ENCODE assay signal across 8 mouse cellular contexts in the genomic region with DNA sequence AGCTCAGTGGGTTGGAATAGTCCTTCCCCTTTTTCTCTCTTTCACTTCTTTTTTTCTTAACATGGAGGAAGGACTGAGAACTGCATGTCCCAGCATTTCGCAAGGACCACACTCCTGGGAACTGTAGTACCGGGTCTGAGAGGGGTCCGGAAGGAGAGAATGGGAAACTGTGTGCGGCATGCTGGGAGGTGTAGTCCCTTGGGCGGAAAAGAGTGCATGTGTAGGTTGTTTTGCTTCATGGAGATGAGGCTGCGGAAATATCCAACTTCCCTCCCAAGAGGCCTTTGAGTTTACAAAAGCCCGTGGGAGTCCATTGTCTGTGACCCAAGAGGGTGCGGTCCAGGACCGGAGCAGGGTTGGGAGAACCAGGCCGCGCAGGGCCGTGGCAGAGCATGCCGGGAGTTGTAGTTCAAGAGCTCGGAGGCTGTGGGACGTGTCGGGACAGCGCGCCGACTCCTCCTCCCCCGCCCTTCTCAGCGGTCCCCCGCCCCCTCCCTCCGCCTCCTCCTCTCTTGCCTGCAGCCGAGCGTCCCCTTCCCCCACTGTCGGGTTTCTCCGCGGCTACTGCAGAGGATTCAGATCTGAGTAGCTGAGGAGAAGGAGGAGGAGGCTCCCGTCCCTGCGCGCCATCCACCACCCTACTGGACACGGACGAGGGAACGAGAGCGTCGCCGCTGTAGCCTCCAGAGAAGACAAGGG. TPM values are rescaled to one million over a fixed set of nuclear protein-coding genes. Genes with fewer than 3 reads are reported as not detected.
DNase-seq lines count a peak whose midpoint lies in the region; ATAC-seq and TF ChIP-seq lines count a peak whose summit lies in the region.

A gene (plus strand): TSS at position 493 of the 699 bp plus-strand sequence.

- peak within 1 kb of the TSS; percentile 99 for H3K27ac ChIP-seq in forebrain, embryonic 10.5 days
- peak within 1 kb of the TSS; percentile 99 for H3K27ac ChIP-seq in heart, embryonic 15.5 days
- H3K27ac ChIP-seq in liver, embryonic 14.5 days: peak within 1 kb of the TSS; percentile 15
- H3K27ac ChIP-seq in neural tube, embryonic 11.5 days (ENCODE audit: low read depth, low read length): peak within 1 kb of the TSS; percentile 99
- peak within 1 kb of the TSS; percentile 88 for H3K27ac ChIP-seq in stomach, postnatal 0 days (replicated peaks)

- peak within 1 kb of the TSS; percentile 89 for H3K4me3 ChIP-seq in forebrain, embryonic 10.5 days
- H3K4me3 ChIP-seq in heart, embryonic 15.5 days: peak within 1 kb of the TSS; percentile 99
- H3K4me3 ChIP-seq in liver, embryonic 14.5 days (ENCODE audit: insufficient read depth in 1 of 2, low read depth in 2 of 2, low read length in 2 of 2): peak within 1 kb of the TSS; percentile 78 to 81
- H3K4me3 ChIP-seq in neural tube, embryonic 11.5 days (ENCODE audit: low read depth, low read length): peak within 1 kb of the TSS; percentile 85
- peak within 1 kb of the TSS; percentile 93 for H3K4me3 ChIP-seq in stomach, postnatal 0 days (ENCODE audit: low read depth, low read length)

- TF ChIP-seq CTCF in liver, embryonic 14.5 days (IDR thresholded peaks at IDR 0.05; ENCODE audit: low read depth): peak; percentile 43
- TF ChIP-seq CTCF in stomach, postnatal 0 days (IDR thresholded peaks at IDR 0.05; ENCODE audit: low read depth): peak; percentile 42

- H3K4me1 ChIP-seq in forebrain, embryonic 10.5 days: peaks cover 28% of the 10 kb centered on the region
- H3K4me1 ChIP-seq in heart, embryonic 15.5 days (replicated peaks): peaks cover 15% of the 10 kb centered on the region
- H3K4me1 ChIP-seq in liver, embryonic 14.5 days (replicated peaks; ENCODE audit: control insufficient read depth in 2 of 2, insufficient read depth in 2 of 2, low read length in 1 of 2): peaks cover 4 to 8% of the 10 kb centered on the region in 2 experiments; a peak in 3 of 4 replicates
- H3K4me1 ChIP-seq in neural tube, embryonic 11.5 days (ENCODE audit: control insufficient read depth, insufficient read depth, low read length): peaks cover 9% of the 10 kb centered on the region
- no peaks in the 10 kb centered on the region for H3K4me1 ChIP-seq in stomach, postnatal 0 days (replicated peaks; ENCODE audit: control insufficient read depth, insufficient read depth)

- no peaks in the 10 kb centered on the region for H3K27me3 ChIP-seq in forebrain, embryonic 10.5 days (ENCODE audit: poor library complexity, severe bottlenecking)
- no peaks in the 10 kb centered on the region for H3K27me3 ChIP-seq in heart, embryonic 15.5 days
- no peaks in the 10 kb centered on the region for H3K27me3 ChIP-seq in liver, embryonic 14.5 days (ENCODE audit: control insufficient read depth, insufficient read depth, low read length)
- no peaks in the 10 kb centered on the region for H3K27me3 ChIP-seq in neural tube, embryonic 11.5 days (ENCODE audit: control insufficient read depth, insufficient read depth, low read length)
- H3K27me3 ChIP-seq in stomach, postnatal 0 days (ENCODE audit: control insufficient read depth, insufficient read depth, low read length): no peaks in the 10 kb centered on the region

- TF ChIP-seq EP300 in liver, embryonic 14.5 days (IDR thresholded peaks at IDR 0.05; ENCODE audit: low read depth): no peak
- no peak for TF ChIP-seq EP300 in stomach, postnatal 0 days (optimal IDR thresholded peaks at IDR 0.05)

- peak within 1 kb of the TSS; percentile 96 for H3K9ac ChIP-seq in heart, embryonic 15.5 days
- peak within 1 kb of the TSS; percentile 83 for H3K9ac ChIP-seq in liver, embryonic 14.5 days (replicated peaks)
- H3K9ac ChIP-seq in neural tube, embryonic 11.5 days (ENCODE audit: low read length): peak within 1 kb of the TSS; percentile 97
- H3K9ac ChIP-seq in stomach, postnatal 0 days (ENCODE audit: low read length): peak within 1 kb of the TSS; percentile 90

- H3K4me2 ChIP-seq in heart, embryonic 15.5 days: peak within 1 kb of the TSS; percentile 70
- H3K4me2 ChIP-seq in liver, embryonic 14.5 days (ENCODE audit: low read depth): peak within 1 kb of the TSS; percentile 85
- H3K4me2 ChIP-seq in neural tube, embryonic 11.5 days (ENCODE audit: low read depth): peak within 1 kb of the TSS; percentile 74
- peak within 1 kb of the TSS; percentile 74 for H3K4me2 ChIP-seq in stomach, postnatal 0 days (replicated peaks; ENCODE audit: low read depth)

- peak; percentile 98 for ATAC-seq in heart, embryonic 15.5 days (replicated peaks; ENCODE audit: insufficient number of reproducible peaks, insufficient read depth, low FRiP score, low read depth)
- peak; percentile 98 for ATAC-seq in liver, embryonic 14.5 days (ENCODE audit: insufficient read depth)
- ATAC-seq in neural tube, embryonic 11.5 days (ENCODE audit: insufficient read depth, low FRiP score, low TSS enrichment): peak; percentile 98
- peak; percentile 99 for ATAC-seq in stomach, postnatal 0 days (ENCODE audit: low FRiP score, low TSS enrichment)

- H3K36me3 ChIP-seq in forebrain, embryonic 10.5 days (replicated peaks): no peaks in the 10 kb centered on the region
- H3K36me3 ChIP-seq in heart, embryonic 15.5 days: no peaks in the 10 kb centered on the region
- no peaks in the 10 kb centered on the region for H3K36me3 ChIP-seq in liver, embryonic 14.5 days (replicated peaks; ENCODE audit: control insufficient read depth, insufficient read depth, low read depth)
- no peaks in the 10 kb centered on the region for H3K36me3 ChIP-seq in neural tube, embryonic 11.5 days (ENCODE audit: control insufficient read depth, insufficient read depth, low read length)
- no peaks in the 10 kb centered on the region for H3K36me3 ChIP-seq in stomach, postnatal 0 days (ENCODE audit: control insufficient read depth, insufficient read depth, low read length)

- 1% methylated on average over 30 of the region's 37 CpGs for WGBS in forebrain, embryonic 10.5 days
- under 1% methylated on average over 32 of the region's 37 CpGs for WGBS in heart, embryonic 15.5 days
- under 1% methylated on average over 34 of the region's 37 CpGs for WGBS in liver, embryonic 14.5 days (ENCODE audit: insufficient replicate concordance)
- under 1% methylated on average over 36 of the region's 37 CpGs for WGBS in neural tube, embryonic 11.5 days
- WGBS in stomach, postnatal 0 days: under 1% methylated on average over 23 of the region's 37 CpGs

- DNase-seq in CD8-positive naive resting alpha-beta T cell, adult 2 months (ENCODE audit: low read depth in 2 of 2, low spot score in 2 of 2): peak; percentile 79 to 87
- peak; percentile 83 for DNase-seq in c-Kit-positive CD71-negative TER-119-negative erythroid progenitor cells, embryonic 14.5 days (ENCODE audit: low read depth)
- peak; percentile 96 for DNase-seq in forebrain, embryonic 10.5 days (ENCODE audit: extremely low spot score, low spot score)
- peak; percentile 97 to 98 for DNase-seq in kidney, postnatal 25 days
- DNase-seq in liver, embryonic 14.5 days (ENCODE audit: low read depth in 3 of 3, low spot score in 3 of 3): peak; percentile 79 to 82 (median 81)
- DNase-seq in neural tube, embryonic 11.5 days (ENCODE audit: low spot score): peak; percentile 95
- DNase-seq in stomach, postnatal 0 days (ENCODE audit: low spot score): peak; percentile 96

- no peaks in the 10 kb centered on the region for H3K9me3 ChIP-seq in forebrain, embryonic 10.5 days
- no peaks in the 10 kb centered on the region for H3K9me3 ChIP-seq in heart, embryonic 15.5 days (replicated peaks)
- no peaks in the 10 kb centered on the region for H3K9me3 ChIP-seq in liver, embryonic 14.5 days (ENCODE audit: control insufficient read depth, low read length)
- H3K9me3 ChIP-seq in neural tube, embryonic 11.5 days (ENCODE audit: control insufficient read depth, low read length): no peaks in the 10 kb centered on the region
- no peaks in the 10 kb centered on the region for H3K9me3 ChIP-seq in stomach, postnatal 0 days (ENCODE audit: control insufficient read depth, low read length)

RNA-seq across cellular contexts. Expression of the gene that starts here (rescaled TPM):
- 30.2 and 35.8 TPM in 2 replicates for polyA plus RNA-seq in forebrain, embryonic 10.5 days (2016; fragmentation: Nextera tagmentation; extraction: Ambion mirVana)
- polyA plus RNA-seq in heart, embryonic 15.5 days (2015; fragmentation: Nextera tagmentation; extraction: Ambion mirVana): 27.3 and 28.3 TPM in 2 replicates
- 4.1 TPM in 2 replicates for polyA plus RNA-seq in liver, embryonic 14.5 days (2012; rRNA removed)
- 4.4 and 6.3 TPM in 2 replicates for polyA plus RNA-seq in liver, embryonic 14.5 days (2014; fragmentation: Nextera tagmentation; extraction: Ambion mirVana)
- polyA plus RNA-seq in neural tube, embryonic 11.5 days (2014; fragmentation: Nextera tagmentation; extraction: Ambion mirVana): 45.2 and 56.6 TPM in 2 replicates
- 15.5 and 17.4 TPM in 2 replicates for polyA plus RNA-seq in stomach, postnatal 0 days (2015; fragmentation: Nextera tagmentation; extraction: Ambion mirVana)

Comparison
In these comparisons a context has a peak if more than half of its experiments do, and no peak if none do; other contexts are left out.
1. Peak in every context shown above with its lines: DNase-seq, ATAC-seq, H3K4me3 ChIP-seq and H3K27ac ChIP-seq.
2. H3K27ac ChIP-seq: peak in every context shown above with its lines; median percentile 99 in forebrain, embryonic 10.5 days; 99 in heart, embryonic 15.5 days; 99 in neural tube, embryonic 11.5 days; 88 in stomach, postnatal 0 days; 15 in liver, embryonic 14.5 days.